Mouse (Mus musculus) C2C12 (cell line): Measurements from ENCODE around the gene Pknox1. TPM values are rescaled to one million over a fixed set of nuclear protein-coding genes. Genes with fewer than 3 reads are reported as not detected.

Experiments used
- H3K27me3 ChIP-seq: one replicate; pipeline ENCODE4 v1.6.1; 2011; ENCODE audit not compliant: control insufficient read depth, insufficient read depth, insufficient read length
- H3K36me3 ChIP-seq: one replicate; pipeline ENCODE4 v1.6.1; 2011; ENCODE audit not compliant: control insufficient read depth, insufficient read depth
- H3K4me3 ChIP-seq: one replicate; pipeline ENCODE4 v1.5.1; 2011; ENCODE audit warnings: mild to moderate bottlenecking, control low read depth; ENCODE audit not compliant: poor library complexity, insufficient read depth, severe bottlenecking
- H3K79me2 ChIP-seq: one replicate; pipeline ENCODE4 v1.6.1; 2011; ENCODE audit not compliant: control insufficient read depth, insufficient read depth
- H3K79me3 ChIP-seq: one replicate; pipeline ENCODE4 v1.6.1; 2011; ENCODE audit warnings: low read depth, control low read depth
- H3ac ChIP-seq: one replicate; pipeline ENCODE3; 2011; ENCODE audit warnings: low read depth; ENCODE audit not compliant: control insufficient read depth, insufficient read length
- CEBPB ChIP-seq: IDR thresholded peaks from one replicate; pipeline ENCODE4 v1.6.1; 2011; ENCODE audit warnings: low read depth, mild to moderate bottlenecking, control low read depth, moderate library complexity
- CTCF ChIP-seq: IDR thresholded peaks from one replicate; pipeline ENCODE4 v1.5.1; 2011; ENCODE audit not compliant: control insufficient read depth, insufficient read depth, insufficient read length
- FOSL1 ChIP-seq: IDR thresholded peaks from one replicate; pipeline ENCODE4 v1.8.0; 2011; ENCODE audit warnings: mild to moderate bottlenecking, low read length; ENCODE audit not compliant: poor library complexity, insufficient read depth, severe bottlenecking
- MAX ChIP-seq: IDR thresholded peaks from one replicate; pipeline ENCODE4 v1.6.1; 2011; ENCODE audit warnings: mild to moderate bottlenecking, control low read depth
- MYOD1 ChIP-seq: IDR thresholded peaks from one replicate; pipeline ENCODE4 v1.6.1; 2011; ENCODE audit warnings: low read depth; ENCODE audit not compliant: control insufficient read depth, insufficient read length
- MYOG ChIP-seq: IDR thresholded peaks from one replicate; pipeline ENCODE4 v1.6.1; 2011; ENCODE audit not compliant: control insufficient read depth, insufficient read length; ENCODE audit errors: extremely low read depth
- USF1 ChIP-seq: IDR thresholded peaks from one replicate; pipeline ENCODE4 v1.6.1; 2011; ENCODE audit warnings: low read depth, mild to moderate bottlenecking, control low read depth, moderate library complexity
- microRNA-seq: library from miRNA; unstranded; fragments of <30 nt; microRNA quantifications from one replicate; pipeline ENCODE4, GENCODE M21; 2019; ENCODE audit warnings: borderline microRNAs expressed
- polyA plus RNA-seq: library from polyadenylated mRNA; unstranded; fragments of >200 nt; fragmentation: generic; extraction: Trizol; gene quantifications from one replicate; pipeline ENCODE4 v1.2.1, GENCODE M21; 2012; ENCODE audit warnings: missing spikeins

Gene Pknox1
- polyA plus RNA-seq, 1 experiment = 13.6 TPM

DNA sequence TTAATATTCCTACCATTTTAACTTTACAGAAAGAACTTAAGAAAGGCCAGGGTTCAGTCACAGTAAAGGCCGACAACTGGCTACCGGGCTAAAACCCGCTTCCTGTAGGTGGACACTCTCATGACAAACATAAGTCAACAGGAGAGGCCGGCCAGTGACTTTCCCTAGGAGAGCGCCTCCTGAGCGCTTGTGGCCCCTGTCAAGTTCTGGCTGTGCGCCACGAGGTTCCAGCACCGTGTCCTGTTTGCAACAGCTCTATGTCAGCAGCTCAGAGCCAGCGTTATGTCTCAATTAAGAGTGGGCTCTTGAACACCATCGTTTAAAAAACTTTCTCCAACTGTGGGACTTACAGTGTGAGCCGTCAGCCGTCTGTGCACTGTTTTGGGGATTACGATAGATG is 87.6 kb downstream of the Pknox1 start:
- Histone ChIP-seq H3K27me3 (no peaks in the 10 kb centered on the region), H3K79me3 (peaks cover 68% of the 10 kb centered on the region), H3K4me3 (no peak overlapping the region), H3K36me3 (peaks cover 96% of the 10 kb centered on the region), H3ac (no peak overlapping the region), H3K79me2 (peaks cover 71% of the 10 kb centered on the region)
- TF ChIP-seq USF1 (no peak), FOSL1 (no peak), MYOD1 (no peak), MAX (no peak), CEBPB (no peak), MYOG (no peak)

- H3ac ChIP-seq = no peak overlapping the region
- no peaks in the 10 kb centered on the region for H3K27me3 ChIP-seq
- no peak for TF ChIP-seq MYOD1
- no peak for TF ChIP-seq CEBPB
- no peak for TF ChIP-seq USF1
- no peak for TF ChIP-seq FOSL1
- no peak for TF ChIP-seq MAX
- TF ChIP-seq MYOG = no peak
- TF ChIP-seq CTCF = no peak
- peaks cover 83% of the 10 kb centered on the region for H3K79me2 ChIP-seq
- H3K36me3 ChIP-seq = peaks cover 89% of the 10 kb centered on the region
- H3K79me3 ChIP-seq = peaks cover 79% of the 10 kb centered on the region
- no peak overlapping the region for H3K4me3 ChIP-seq
These were observed 88.7 kb downstream of the Pknox1 start for GRCm38 (mm10) chr17:31653277-31653676.

DNA sequence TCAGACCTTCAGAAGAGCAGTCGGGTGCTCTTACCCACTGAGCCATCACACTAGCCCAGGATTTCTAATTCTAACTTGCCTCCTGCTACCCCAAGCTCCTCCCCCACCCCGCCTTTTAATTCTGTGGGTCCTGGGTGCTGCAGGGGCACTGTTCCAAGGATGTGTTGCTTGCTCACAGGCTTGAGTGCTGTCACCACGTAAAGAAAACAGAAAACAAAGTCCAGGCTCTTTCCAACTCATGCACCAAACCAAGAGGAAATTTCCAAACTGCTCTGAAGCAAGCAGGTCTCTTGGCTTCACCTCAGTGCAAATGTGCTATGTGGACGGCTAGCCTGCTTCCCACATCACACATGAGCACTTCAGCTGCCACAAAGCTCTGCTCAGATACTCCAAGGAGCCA is 90.8 kb downstream of the Pknox1 start:
- no peaks in the 10 kb centered on the region for H3K27me3 ChIP-seq
- H3ac ChIP-seq = no peak overlapping the region
- peaks cover 73% of the 10 kb centered on the region for H3K79me3 ChIP-seq
- no peak overlapping the region for H3K4me3 ChIP-seq
- H3K36me3 ChIP-seq = peaks cover 69% of the 10 kb centered on the region
- H3K79me2 ChIP-seq = peaks cover 82% of the 10 kb centered on the region
- TF ChIP-seq FOSL1 = no peak
- no peak for TF ChIP-seq CEBPB
- no peak for TF ChIP-seq MYOD1
- no peak for TF ChIP-seq CTCF
- no peak for TF ChIP-seq MYOG
- no peak for TF ChIP-seq MAX
- TF ChIP-seq USF1 = no peak

- Histone ChIP-seq H3K27me3 (no peaks in the 10 kb centered on the region), H3K79me3 (peaks cover 66% of the 10 kb centered on the region), H3ac (no peak overlapping the region), H3K36me3 (peaks cover 55% of the 10 kb centered on the region), H3K4me3 (no peak overlapping the region), H3K79me2 (peaks cover 69% of the 10 kb centered on the region)
- no peak for TF ChIP-seq CEBPB
- no peak for TF ChIP-seq FOSL1
- TF ChIP-seq MYOD1 = no peak
- no peak for TF ChIP-seq MYOG
- no peak for TF ChIP-seq MAX
- TF ChIP-seq CTCF = no peak
- TF ChIP-seq USF1 = no peak
These were observed 92.1 kb downstream of the Pknox1 start for GRCm38 (mm10) chr17:31656682-31657081.

Small RNA genes within 50 kb of the gene (microRNA-seq; reads per million reads assigned to microRNA genes)
- gene Gm24970 = 0.20 reads per million

Other genes starting within 250 kb of the Pknox1 start
- 0.15 TPM for gene Pde9a, start 178.5 kb upstream of the Pknox1 start, polyA plus RNA-seq
- gene Wdr4, start 44.8 kb upstream of the Pknox1 start, polyA plus RNA-seq = 48.5 TPM
- 178 TPM for gene Ndufv3, start 44.6 kb upstream of the Pknox1 start, polyA plus RNA-seq
- 0.25 TPM for gene Cbs, start 72.5 kb downstream of the Pknox1 start, polyA plus RNA-seq
- 283 TPM for gene U2af1, start 94.2 kb downstream of the Pknox1 start, polyA plus RNA-seq
- not detected for gene Cryaa, start 113.1 kb downstream of the Pknox1 start, polyA plus RNA-seq